Mouse (Mus musculus) forebrain, embryonic 13.5 days (tissue): ENCODE measurements around the gene Ksr1. TPM values are rescaled to one million over a fixed set of nuclear protein-coding genes. Genes with fewer than 3 reads are reported as not detected.
A peak's percentile ranks its signal among the peaks of the same experiment; 100 is the strongest.

Experiments used
- ATAC-seq: fragments of 200-750 bp; cut with Nextera tagmentation; 2 replicates; pipeline ENCODE4 v1.8.0; 2017
- H3K27ac ChIP-seq: fragments of 300-500 bp; sonication (generic); 2 replicates; pipeline ENCODE4 v1.5.1; 2015; ENCODE audit warnings: inconsistent platforms, mild to moderate bottlenecking, moderate library complexity
- H3K27me3 ChIP-seq: fragments of 300-500 bp; sonication (generic); 2 replicates; pipeline ENCODE4 v1.6.1; 2015; ENCODE audit warnings: mild to moderate bottlenecking, inconsistent platforms
- H3K36me3 ChIP-seq: fragments of 300-500 bp; sonication (generic); 2 replicates; pipeline ENCODE4 v1.6.1; 2015; ENCODE audit warnings: mild to moderate bottlenecking, inconsistent platforms; ENCODE audit not compliant: poor library complexity, severe bottlenecking
- H3K4me1 ChIP-seq: fragments of 300-500 bp; sonication (generic); 2 replicates; pipeline ENCODE4 v1.6.1; 2015; ENCODE audit warnings: inconsistent platforms
- H3K4me2 ChIP-seq: fragments of 300-500 bp; sonication (generic); 2 replicates; pipeline ENCODE4 v1.6.1; 2015; ENCODE audit warnings: inconsistent platforms, mild to moderate bottlenecking, moderate library complexity
- H3K4me3 ChIP-seq: fragments of 300-500 bp; sonication (generic); 2 replicates; pipeline ENCODE4 v1.5.1; 2015; ENCODE audit warnings: mild to moderate bottlenecking, inconsistent platforms
- H3K9ac ChIP-seq: fragments of 300-500 bp; sonication (generic); 2 replicates; pipeline ENCODE4 v1.6.1; 2015; ENCODE audit warnings: mild to moderate bottlenecking, inconsistent platforms
- H3K9me3 ChIP-seq: fragments of 300-500 bp; sonication (generic); replicated peaks from 2 replicates; pipeline ENCODE4 v1.6.1; 2016; ENCODE audit warnings: inconsistent platforms
- WGBS: fragments of 180-500 bp; shearing (Covaris S2); methylation state at CpG from one replicate; pipeline ENCODE4 v1.1.7; 2015; 5-methylcytosine and 5-hydroxymethylcytosine counted together
- polyA plus RNA-seq: library from polyadenylated mRNA; unstranded; fragments of >200 nt; fragmentation: Nextera tagmentation; extraction: Ambion mirVana; gene quantifications from 2 replicates; pipeline ENCODE4 v1.2.1, GENCODE M21; 2015

Ksr1 gene
- polyA plus RNA-seq, 1 experiment from 2014 or later, result 4.1 TPM

- WGBS, result 42% methylated on average over 6 of the region's 6 CpGs
- Histone ChIP-seq H3K27me3 (no peaks in the 10 kb centered on the region), H3K36me3 (no peaks in the 10 kb centered on the region), H3K9me3 (no peaks in the 10 kb centered on the region), H3K4me1 (peaks cover 50% of the 10 kb centered on the region), H3K27ac (no peak overlapping the region; the same call in 1 of the 2 replicates), H3K9ac (no peak overlapping the region), H3K4me3 (no peak overlapping the region), H3K4me2 (no peak overlapping the region)
- no peak for ATAC-seq
Observed at GRCm38 (mm10) chr11:79114061-79114460, 32.1 kb downstream of the Ksr1 start.

- H3K9ac ChIP-seq, result no peak overlapping the region
- no peak for ATAC-seq
- H3K27me3 ChIP-seq, result no peaks in the 10 kb centered on the region
- no peaks in the 10 kb centered on the region for H3K9me3 ChIP-seq
- H3K4me1 ChIP-seq, result peaks cover 44% of the 10 kb centered on the region
- H3K4me3 ChIP-seq, result no peak overlapping the region
- no peak overlapping the region for H3K4me2 ChIP-seq
- H3K27ac ChIP-seq, result no peak overlapping the region
- no peaks in the 10 kb centered on the region for H3K36me3 ChIP-seq
- 80% methylated on average over 4 of the region's 4 CpGs for WGBS
Observed at GRCm38 (mm10) chr11:79113397-79113796, 32.8 kb downstream of the Ksr1 start.

- Histone ChIP-seq H3K9me3 (no peaks in the 10 kb centered on the region), H3K27ac (no peak overlapping the region), H3K36me3 (no peaks in the 10 kb centered on the region), H3K4me1 (peaks cover 42% of the 10 kb centered on the region), H3K27me3 (no peaks in the 10 kb centered on the region), H3K9ac (no peak overlapping the region), H3K4me3 (no peak overlapping the region), H3K4me2 (no peak overlapping the region)
- ATAC-seq, result no peak
- WGBS, result 79% methylated on average over 19 of the region's 19 CpGs
Observed at GRCm38 (mm10) chr11:79112559-79113302, 33.5 kb downstream of the Ksr1 start.

GRCm38 (mm10) chr11:79111864-79112558 lies 34.2 kb downstream of the Ksr1 start:
- no peaks in the 10 kb centered on the region for H3K36me3 ChIP-seq
- H3K4me1 ChIP-seq, result peaks cover 38% of the 10 kb centered on the region
- H3K4me3 ChIP-seq, result no peak overlapping the region
- 91% methylated on average over 10 of the region's 10 CpGs for WGBS
- H3K9ac ChIP-seq, result no peak overlapping the region
- no peaks in the 10 kb centered on the region for H3K9me3 ChIP-seq
- no peaks in the 10 kb centered on the region for H3K27me3 ChIP-seq
- H3K27ac ChIP-seq, result no peak overlapping the region
- no peak for ATAC-seq
- no peak overlapping the region for H3K4me2 ChIP-seq

GRCm38 (mm10) chr11:79110446-79110845 lies 35.8 kb downstream of the Ksr1 start:
- ATAC-seq, result no peak
- Histone ChIP-seq H3K4me2 (no peak overlapping the region), H3K4me1 (peaks cover 23% of the 10 kb centered on the region), H3K27ac (no peak overlapping the region), H3K9ac (no peak overlapping the region), H3K9me3 (no peaks in the 10 kb centered on the region), H3K27me3 (no peaks in the 10 kb centered on the region), H3K36me3 (no peaks in the 10 kb centered on the region), H3K4me3 (no peak overlapping the region)
- 85% methylated on average over 4 of the region's 4 CpGs for WGBS

GRCm38 (mm10) chr11:79107934-79108333 lies 38.3 kb downstream of the Ksr1 start:
- no peaks in the 10 kb centered on the region for H3K36me3 ChIP-seq
- no peak overlapping the region for H3K9ac ChIP-seq
- H3K27me3 ChIP-seq, result no peaks in the 10 kb centered on the region
- H3K4me1 ChIP-seq, result peaks cover 13% of the 10 kb centered on the region
- H3K27ac ChIP-seq, result no peak overlapping the region
- H3K4me3 ChIP-seq, result no peak overlapping the region
- H3K4me2 ChIP-seq, result no peak overlapping the region
- H3K9me3 ChIP-seq, result no peaks in the 10 kb centered on the region
- WGBS, result 94% methylated on average over 11 of the region's 11 CpGs
- ATAC-seq, result no peak

- no peak overlapping the region for H3K4me3 ChIP-seq
- WGBS, result 82% methylated on average over 6 of the region's 6 CpGs
- no peaks in the 10 kb centered on the region for H3K9me3 ChIP-seq
- no peaks in the 10 kb centered on the region for H3K27me3 ChIP-seq
- ATAC-seq, result no peak
- no peaks in the 10 kb centered on the region for H3K36me3 ChIP-seq
- H3K9ac ChIP-seq, result no peak overlapping the region
- H3K4me1 ChIP-seq, result peaks cover 14% of the 10 kb centered on the region
- no peak overlapping the region for H3K4me2 ChIP-seq
- H3K27ac ChIP-seq, result no peak overlapping the region
Observed at GRCm38 (mm10) chr11:79104998-79105397, 41.2 kb downstream of the Ksr1 start.

- Histone ChIP-seq H3K27me3 (no peaks in the 10 kb centered on the region), H3K4me1 (peaks cover 16% of the 10 kb centered on the region), H3K9me3 (no peaks in the 10 kb centered on the region), H3K4me3 (no peak overlapping the region), H3K27ac (no peak overlapping the region), H3K9ac (no peak overlapping the region), H3K4me2 (no peak overlapping the region), H3K36me3 (no peaks in the 10 kb centered on the region)
- 82% methylated on average over 6 of the region's 6 CpGs for WGBS
- ATAC-seq, result no peak
Observed at GRCm38 (mm10) chr11:79104538-79104937, 41.7 kb downstream of the Ksr1 start.

- no peak overlapping the region for H3K4me2 ChIP-seq
- 89% methylated on average over 11 of the region's 11 CpGs for WGBS
- peaks cover 20% of the 10 kb centered on the region for H3K4me1 ChIP-seq
- no peaks in the 10 kb centered on the region for H3K9me3 ChIP-seq
- ATAC-seq, result no peak
- H3K9ac ChIP-seq, result no peak overlapping the region
- no peaks in the 10 kb centered on the region for H3K27me3 ChIP-seq
- H3K4me3 ChIP-seq, result no peak overlapping the region
- H3K36me3 ChIP-seq, result no peaks in the 10 kb centered on the region
- no peak overlapping the region for H3K27ac ChIP-seq
Observed at GRCm38 (mm10) chr11:79104096-79104495, 42.1 kb downstream of the Ksr1 start.

GRCm38 (mm10) chr11:79103461-79103869 lies 42.7 kb downstream of the Ksr1 start:
- no peak overlapping the region for H3K27ac ChIP-seq
- ATAC-seq, result no peak
- no peak overlapping the region for H3K4me3 ChIP-seq
- H3K4me2 ChIP-seq, result no peak overlapping the region
- H3K27me3 ChIP-seq, result no peaks in the 10 kb centered on the region
- no peaks in the 10 kb centered on the region for H3K9me3 ChIP-seq
- WGBS, result 75% methylated on average over 5 of the region's 5 CpGs
- no peaks in the 10 kb centered on the region for H3K36me3 ChIP-seq
- H3K4me1 ChIP-seq, result peaks cover 27% of the 10 kb centered on the region
- peak overlapping the region; percentile 5; the same call in 1 of the 2 replicates for H3K9ac ChIP-seq

- Histone ChIP-seq H3K4me3 (no peak overlapping the region), H3K4me1 (peaks cover 28% of the 10 kb centered on the region), H3K9ac (no peak overlapping the region), H3K27me3 (no peaks in the 10 kb centered on the region), H3K4me2 (no peak overlapping the region), H3K9me3 (no peaks in the 10 kb centered on the region), H3K27ac (no peak overlapping the region), H3K36me3 (no peaks in the 10 kb centered on the region)
- no peak for ATAC-seq
- 75% methylated on average over 4 of the region's 4 CpGs for WGBS
Observed at GRCm38 (mm10) chr11:79102280-79102679, 43.9 kb downstream of the Ksr1 start.

GRCm38 (mm10) chr11:79101568-79101967 lies 44.6 kb downstream of the Ksr1 start:
- no peaks in the 10 kb centered on the region for H3K9me3 ChIP-seq
- H3K4me1 ChIP-seq, result peaks cover 32% of the 10 kb centered on the region
- no peaks in the 10 kb centered on the region for H3K36me3 ChIP-seq
- no peak overlapping the region for H3K4me2 ChIP-seq
- H3K27me3 ChIP-seq, result no peaks in the 10 kb centered on the region
- H3K4me3 ChIP-seq, result no peak overlapping the region
- no peak overlapping the region for H3K27ac ChIP-seq
- ATAC-seq, result no peak
- WGBS, result 91% methylated on average over 6 of the region's 6 CpGs
- H3K9ac ChIP-seq, result no peak overlapping the region
